Mouse (Mus musculus) bone marrow, adult 2 months (tissue): ENCODE data around the gene Nup210. TPM values are rescaled to one million over a fixed set of nuclear protein-coding genes. Genes with fewer than 3 reads are reported as not detected.
A peak's percentile ranks its signal among the peaks of the same experiment; 100 is the strongest.

Experiments
- H3K27ac ChIP-seq: fragments of 200-500 bp; 2 replicates; pipeline ENCODE4 v1.5.1; 2012; ENCODE audit warnings: low read depth, mild to moderate bottlenecking, control low read depth, inconsistent platforms, low read length; ENCODE audit not compliant: control insufficient read depth, poor library complexity, insufficient read depth
- H3K4me1 ChIP-seq: fragments of 200-500 bp; 2 replicates; pipeline ENCODE4 v1.6.1; 2011; ENCODE audit warnings: low read length; ENCODE audit not compliant: control insufficient read depth, insufficient read depth
- H3K4me3 ChIP-seq: fragments of 200-500 bp; replicated peaks from 2 replicates; pipeline ENCODE3; 2011; ENCODE audit warnings: mild to moderate bottlenecking, low read depth, low read length, control low read depth; ENCODE audit not compliant: control insufficient read depth
- CTCF ChIP-seq: fragments of 200-500 bp; IDR thresholded peaks from 2 replicates; pipeline ENCODE4 v1.5.1; 2011; ENCODE audit warnings: low read length, control low read depth; ENCODE audit not compliant: control insufficient read depth, insufficient read depth
- POLR2A ChIP-seq: fragments of 200-500 bp; IDR thresholded peaks from 2 replicates; pipeline ENCODE4 v1.6.1; 2011; ENCODE audit warnings: low read depth, mild to moderate bottlenecking, control low read depth, low read length, borderline replicate concordance; ENCODE audit not compliant: control insufficient read depth
- WGBS: fragments of 180-500 bp; shearing (Covaris S2); methylation state at CpG from one replicate; pipeline ENCODE4 v1.1.7; 2018; 5-methylcytosine and 5-hydroxymethylcytosine counted together
- polyA plus RNA-seq: library from polyadenylated mRNA; stranded (reverse); fragments of >200 nt; gene quantifications from 2 replicates; pipeline ENCODE4 v1.2.4, GENCODE M21; 2011; ENCODE audit warnings: low replicate concordance; ENCODE audit not compliant: missing spikeins, insufficient read depth, insufficient read length

Nup210 gene
- polyA plus RNA-seq, 1 experiment: 111 TPM

DNA sequence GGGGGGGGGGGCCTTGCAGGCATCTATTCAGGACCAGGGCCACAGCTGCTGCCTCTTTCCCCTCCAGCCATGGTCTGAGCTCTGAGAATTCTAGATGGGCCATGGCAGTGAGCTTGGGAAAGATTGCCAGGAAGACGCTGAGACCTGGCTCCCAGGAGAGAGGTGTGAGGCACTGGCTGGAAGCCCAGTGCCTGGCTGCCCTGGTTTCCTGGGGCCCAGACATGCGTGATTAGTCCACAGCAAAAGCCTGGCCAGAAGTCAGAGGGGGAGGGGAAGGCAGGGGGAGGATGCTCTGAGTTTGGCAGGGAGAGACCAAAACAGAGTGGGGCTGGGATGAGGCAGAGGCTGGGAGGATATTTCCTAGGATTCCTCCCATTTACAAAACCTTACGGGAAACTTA lies 43.8 kb upstream of the Nup210 start:
- TF ChIP-seq POLR2A (no peak), CTCF (no peak)

DNA sequence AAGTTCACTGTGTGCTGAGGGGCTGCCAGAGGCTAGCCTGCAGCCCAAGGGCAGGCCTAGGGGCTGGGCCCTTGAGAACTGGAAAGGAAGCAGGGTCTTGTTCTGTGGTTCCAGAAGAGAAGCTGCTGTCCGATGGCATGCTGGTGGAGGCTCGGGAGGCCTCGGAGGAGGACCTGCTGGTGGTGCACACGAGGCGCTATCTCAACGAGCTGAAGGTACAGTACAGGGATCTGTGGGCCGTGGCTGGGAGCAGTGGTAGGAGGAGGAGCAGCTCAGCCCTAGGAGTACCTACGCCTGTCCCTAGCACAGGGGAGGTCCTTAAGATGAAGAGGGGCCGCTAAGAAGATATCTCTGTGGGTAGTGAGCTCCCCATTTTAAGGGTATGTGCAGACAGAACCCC lies 42.4 kb upstream of the Nup210 start:
- Histone ChIP-seq H3K27ac (no peak overlapping the region), H3K4me3 (no peak overlapping the region), H3K4me1 (peaks cover 4% of the 10 kb centered on the region)
- 53% methylated on average over 9 of the region's 9 CpGs for WGBS
- TF ChIP-seq POLR2A (no peak), CTCF (no peak)

More for the DNA sequence above, 43.8 kb upstream of the Nup210 start:
- WGBS: 67% methylated on average over 3 of the region's 3 CpGs
- Histone ChIP-seq H3K4me3 (no peak overlapping the region), H3K27ac (no peak overlapping the region), H3K4me1 (peaks cover 4% of the 10 kb centered on the region)

DNA sequence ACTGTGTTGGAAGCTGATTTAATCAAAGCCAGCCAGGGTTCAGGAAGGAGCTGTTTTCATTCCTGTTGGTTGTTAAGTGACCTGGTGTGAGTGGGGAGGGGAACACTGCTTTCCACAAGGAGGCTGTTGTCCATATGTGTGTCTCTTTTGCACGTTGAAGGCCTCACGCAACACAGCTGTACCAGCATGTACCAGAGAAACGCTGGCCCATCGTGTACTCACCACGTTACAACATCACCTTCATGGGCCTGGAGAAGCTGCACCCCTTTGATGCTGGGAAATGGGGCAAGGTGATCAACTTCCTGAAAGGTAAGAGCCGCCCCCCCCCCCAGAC lies 40.6 kb upstream of the Nup210 start:
- peaks cover 5% of the 10 kb centered on the region for H3K4me1 ChIP-seq
- TF ChIP-seq POLR2A: no peak
- no peak for TF ChIP-seq CTCF
- H3K27ac ChIP-seq: no peak overlapping the region
- H3K4me3 ChIP-seq: peak overlapping the region; percentile 63
- WGBS: 47% methylated on average over 6 of the region's 6 CpGs

DNA sequence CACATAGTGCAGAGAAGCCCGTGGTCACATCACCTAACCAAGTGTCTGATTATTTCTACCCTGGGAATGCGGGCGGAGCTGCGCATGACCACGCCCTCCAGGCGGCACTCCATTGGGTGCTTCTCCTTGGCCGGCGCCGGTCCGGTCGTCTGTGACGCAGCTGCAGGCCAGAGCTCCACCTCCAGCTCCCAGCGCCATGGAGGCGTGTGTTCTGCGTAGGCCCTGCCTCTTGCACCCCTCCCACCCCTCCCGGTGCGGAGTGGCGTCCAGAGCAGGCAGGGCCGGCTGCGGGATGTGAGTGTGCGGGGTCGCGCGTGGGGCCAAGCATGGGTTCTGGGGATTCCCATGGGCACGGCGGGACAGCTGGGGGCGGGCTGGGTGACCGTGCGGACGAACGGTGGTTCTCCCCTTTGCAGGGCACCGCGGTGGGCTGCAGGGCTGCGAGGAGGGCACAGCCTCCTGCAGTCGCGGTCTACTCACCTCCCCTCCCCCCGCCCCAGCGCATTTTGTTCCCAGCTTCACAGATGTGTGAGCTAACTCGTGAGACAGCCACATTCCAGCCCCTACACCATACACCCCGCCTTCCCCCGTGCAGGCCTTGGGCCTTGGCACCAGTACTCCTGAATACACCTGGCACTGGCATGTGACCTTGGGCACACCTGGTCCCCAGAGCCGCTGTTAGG lies 40.1 kb upstream of the Nup210 start, which contains the start of gene Hdac11:
Gene Hdac11 (plus strand): TSS at position 112 of the 683 bp plus-strand sequence.
- TF ChIP-seq POLR2A: peak; percentile 43; the same call in 1 of the 2 replicates
- no peak for TF ChIP-seq CTCF
- WGBS: 1% methylated on average over 42 of the region's 42 CpGs
- no peak within 1 kb of the TSS for H3K27ac ChIP-seq
- H3K4me3 ChIP-seq: peak within 1 kb of the TSS; percentile 63
- H3K4me1 ChIP-seq: peaks cover 5% of the 10 kb centered on the region

DNA sequence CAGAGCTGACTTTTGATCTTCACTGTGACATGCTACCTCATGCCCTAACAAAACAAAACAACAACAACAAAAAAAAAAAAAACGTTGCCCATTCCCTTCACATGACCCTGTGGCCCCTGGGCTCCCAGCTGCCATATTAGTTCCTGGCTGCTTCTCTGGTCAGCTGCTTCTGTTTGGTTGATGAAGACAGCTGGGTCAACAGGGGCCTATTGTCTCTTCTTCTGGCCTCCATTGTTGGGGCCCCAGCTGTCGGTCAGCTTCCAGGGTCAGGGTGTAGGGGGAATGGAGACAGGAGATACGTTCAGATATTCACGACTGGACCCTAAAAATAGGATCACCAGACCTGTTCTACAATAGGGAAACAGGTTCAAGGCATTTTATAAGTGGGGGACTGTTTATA lies 39.4 kb upstream of the Nup210 start:
- H3K27ac ChIP-seq: no peak overlapping the region
- WGBS: 47% methylated on average over 4 of the region's 4 CpGs
- TF ChIP-seq CTCF (no peak), POLR2A (no peak)
- no peak overlapping the region for H3K4me3 ChIP-seq
- H3K4me1 ChIP-seq: peaks cover 5% of the 10 kb centered on the region

DNA sequence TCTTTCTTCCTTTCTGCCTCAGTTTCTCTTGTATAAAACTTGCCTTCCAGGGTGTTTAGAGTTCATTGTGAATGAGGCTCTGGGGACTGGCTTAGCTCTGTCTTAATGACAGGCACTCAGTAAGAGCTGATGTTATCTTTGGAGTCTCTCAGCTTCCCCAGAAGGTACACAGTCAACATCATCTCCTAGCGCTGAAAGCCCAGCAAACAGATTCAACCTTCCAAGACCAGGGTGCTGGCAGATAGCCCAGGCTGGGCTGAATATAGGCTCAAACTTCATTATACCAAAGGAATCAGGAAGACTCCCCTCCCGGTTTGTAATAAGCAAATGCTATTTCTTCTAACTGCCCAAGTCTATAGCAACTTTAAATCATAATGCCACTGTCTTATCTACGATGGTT lies 38.7 kb upstream of the Nup210 start:
- H3K27ac ChIP-seq: no peak overlapping the region
- H3K4me1 ChIP-seq: peaks cover 5% of the 10 kb centered on the region
- TF ChIP-seq CTCF (no peak), POLR2A (no peak)
- no peak overlapping the region for H3K4me3 ChIP-seq
- 66% methylated on average over 3 of the region's 3 CpGs for WGBS

DNA sequence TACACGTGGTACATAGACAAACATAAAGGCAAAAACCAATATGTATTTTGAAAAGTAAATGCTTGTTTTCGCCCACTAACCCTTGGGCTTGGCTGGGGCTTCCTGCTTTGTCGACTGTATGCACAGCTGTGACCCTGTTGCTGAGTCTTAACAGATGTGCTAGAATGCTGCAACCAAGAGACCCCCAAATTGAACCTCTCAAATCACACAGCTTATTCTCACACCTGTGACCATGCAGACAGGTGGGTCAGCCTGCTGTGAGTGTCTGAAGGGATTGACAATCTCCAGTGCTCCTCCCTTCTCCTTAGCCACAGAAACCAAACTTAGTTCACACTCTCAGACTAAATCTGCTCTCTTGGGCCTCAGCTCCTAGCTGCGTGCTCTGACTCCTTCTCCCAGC lies 38.1 kb upstream of the Nup210 start:
- 57% methylated on average over 4 of the region's 4 CpGs for whole genome bisulfite sequencing
- H3K27ac ChIP-seq: no peak overlapping the region
- no peak overlapping the region for H3K4me3 ChIP-seq
- no peak for TF ChIP-seq POLR2A
- no peak for TF ChIP-seq CTCF
- H3K4me1 ChIP-seq: peaks cover 5% of the 10 kb centered on the region

DNA sequence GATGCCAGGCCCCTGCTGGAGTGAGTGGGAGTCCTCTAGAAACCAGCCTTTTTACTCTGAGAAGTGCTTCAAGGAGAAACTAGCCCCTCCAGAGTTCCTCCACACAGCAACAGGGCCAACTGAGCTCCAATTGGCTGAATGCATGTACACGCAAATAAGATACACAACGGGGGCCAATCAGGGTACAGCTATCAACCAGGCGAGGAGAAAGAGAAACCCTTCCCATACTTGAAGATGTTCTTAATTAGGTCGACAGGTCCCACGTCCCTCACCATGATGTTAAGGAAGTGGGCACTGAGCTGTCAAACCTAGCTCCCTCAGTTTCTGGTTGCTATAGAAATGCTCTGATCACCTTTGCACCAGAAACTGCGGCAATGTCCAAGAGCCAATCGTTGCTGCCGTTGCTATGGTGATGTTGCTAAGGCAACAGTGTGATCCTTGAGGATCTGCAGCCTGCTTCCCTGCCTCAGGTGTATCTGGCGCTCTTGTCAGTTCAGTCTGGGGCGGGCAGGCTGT lies 37.0 kb upstream of the Nup210 start:
- Histone ChIP-seq H3K4me3 (peak overlapping the region; percentile 2), H3K4me1 (peaks cover 5% of the 10 kb centered on the region; the same call in 1 of the 2 replicates)

DNA sequence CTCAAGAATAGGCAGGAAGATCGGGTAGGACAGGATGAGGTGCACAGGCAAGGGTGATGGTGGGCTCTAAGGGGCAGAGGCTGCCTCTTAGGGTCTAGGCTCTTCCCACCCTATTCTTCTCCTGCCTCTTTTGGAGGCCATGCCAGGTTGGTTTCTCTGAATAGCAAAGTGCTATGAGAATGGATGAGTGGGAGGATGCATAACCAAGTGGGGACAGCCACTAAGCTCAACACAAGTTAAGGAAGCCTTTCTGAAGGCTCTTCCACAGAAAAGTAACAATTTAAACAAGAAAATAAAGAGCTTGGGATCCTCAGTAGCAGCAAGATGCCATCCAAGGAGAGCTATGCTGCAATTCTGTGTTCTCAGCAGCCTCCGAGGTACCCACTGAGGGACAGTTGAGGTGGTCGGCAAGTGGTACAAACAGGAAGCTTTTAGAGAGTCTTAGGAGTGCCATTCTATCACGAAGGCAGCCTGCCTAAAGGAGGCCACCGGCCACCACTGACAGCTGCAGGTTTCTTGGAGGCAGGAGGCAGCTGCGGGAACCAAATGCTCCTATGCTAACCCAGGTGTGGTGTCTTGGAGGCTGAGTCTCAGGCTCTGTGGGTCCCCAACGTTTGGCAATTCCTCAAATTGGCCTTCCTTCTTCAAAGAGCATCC lies 36.4 kb upstream of the Nup210 start:
- TF ChIP-seq CTCF (no peak), POLR2A (no peak)
- no peak overlapping the region for H3K4me3 ChIP-seq
- peak overlapping the region; percentile 19; the same call in 1 of the 2 replicates for H3K27ac ChIP-seq
- WGBS: 31% methylated on average over 7 of the region's 7 CpGs
- peaks cover 5% of the 10 kb centered on the region; the same call in 1 of the 2 replicates for H3K4me1 ChIP-seq

More for the DNA sequence above, 37.0 kb upstream of the Nup210 start:
- TF ChIP-seq CTCF: no peak
- 14% methylated on average over 10 of the region's 10 CpGs for WGBS
- no peak overlapping the region for H3K27ac ChIP-seq
